Mouse (Mus musculus) megakaryocyte, adult 5-6 weeks (primary cell): ENCODE results near the gene Cpt2. TPM values are rescaled to one million over a fixed set of nuclear protein-coding genes. Genes with fewer than 3 reads are reported as not detected.

ENCODE experiments used
- total RNA-seq, 2 experiments: library from RNA; stranded (forward) in 1 of 2; stranded (reverse) in 1 of 2; fragments of 153-499, 151-499 nt in 1 of 2; fragments of 221-1000, 200-1000 nt in 1 of 2; gene quantifications; 2 replicates each; pipeline versions ENCODE4 v1.2.3 to v1.2.4; 2015 to 2017

Cpt2 gene
- total RNA-seq, 2 experiments from 2014 or later = 24.5 to 26.7 TPM

Other genes with a start within 250 kb of the Cpt2 start
- gene Dmrtb1, start 239.4 kb downstream of the Cpt2 start, total RNA-seq (2015) = 0.39 TPM in 1 of 2 replicates, not detected in the other
- not detected in 2 replicates for gene Dmrtb1, start 239.4 kb downstream of the Cpt2 start, total RNA-seq (2017)
- 4.9 and 6.7 TPM in 2 replicates for gene Lrp8, start 121.3 kb downstream of the Cpt2 start, total RNA-seq (2015)
- gene Lrp8, start 121.3 kb downstream of the Cpt2 start, total RNA-seq (2017) = 5.0 and 6.3 TPM in 2 replicates
- gene Magoh, start 43.9 kb downstream of the Cpt2 start, total RNA-seq (2015) = 131 and 134 TPM in 2 replicates
- 208 and 218 TPM in 2 replicates for gene Magoh, start 43.9 kb downstream of the Cpt2 start, total RNA-seq (2017)
- 34.7 and 36.0 TPM in 2 replicates for gene 0610037L13Rik, start 33.8 kb downstream of the Cpt2 start, total RNA-seq (2015)
- 33.6 and 34.7 TPM in 2 replicates for gene 0610037L13Rik, start 33.8 kb downstream of the Cpt2 start, total RNA-seq (2017)
- gene Slc1a7, start 44.7 kb upstream of the Cpt2 start, total RNA-seq (2015) = not detected in 2 replicates
- gene Slc1a7, start 44.7 kb upstream of the Cpt2 start, total RNA-seq (2017) = not detected in 2 replicates
- not detected in 2 replicates for gene Podn, start 172.8 kb upstream of the Cpt2 start, total RNA-seq (2015)
- not detected in 2 replicates for gene Podn, start 172.8 kb upstream of the Cpt2 start, total RNA-seq (2017)
- 327 TPM in 2 replicates for gene Scp2, start 221.4 kb upstream of the Cpt2 start, total RNA-seq (2015)
- gene Scp2, start 221.4 kb upstream of the Cpt2 start, total RNA-seq (2017) = 470 and 494 TPM in 2 replicates
- not detected in 2 replicates for gene Echdc2, start 241.8 kb upstream of the Cpt2 start, total RNA-seq (2015)
- 1.1 and 1.2 TPM in 2 replicates for gene Echdc2, start 241.8 kb upstream of the Cpt2 start, total RNA-seq (2017)